Mouse (Mus musculus): ENCODE measurements around the gene Gm3646. TPM values are rescaled to one million over a fixed set of nuclear protein-coding genes. Genes with fewer than 3 reads are reported as not detected.

Gene Gm3646
- polyA plus RNA-seq, 1 experiment from 2014 or later = not detected

DNA sequence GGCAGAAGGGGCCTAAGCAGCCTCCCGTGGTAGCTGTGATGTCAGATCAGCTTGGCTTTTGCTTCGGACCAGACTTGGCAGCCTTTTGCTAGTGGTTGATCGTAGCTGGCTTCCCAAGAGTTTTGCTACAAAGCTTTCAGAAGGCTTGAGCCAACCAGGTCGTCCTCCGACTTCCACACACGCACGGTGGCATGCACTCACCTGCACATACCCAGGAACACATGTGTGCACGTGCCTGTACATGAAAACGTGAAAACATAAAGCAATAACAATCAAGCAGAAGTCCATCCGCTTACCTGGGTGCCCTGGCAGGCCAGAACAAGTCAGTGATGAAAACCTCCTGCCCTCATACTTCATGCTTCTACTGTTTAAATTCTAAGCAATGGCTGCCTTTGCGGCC lies 48.2 kb downstream of the Gm3646 start:
- no peak for ATAC-seq (ENCODE audit: low FRiP score, low read depth)
- Histone ChIP-seq H3K9ac (no peak overlapping the region), H3K27me3 (no peaks in the 10 kb centered on the region), H3K4me3 (no peak overlapping the region), H3K9me3 (no peaks in the 10 kb centered on the region), H3K27ac (no peak overlapping the region), H3K36me3 (no peaks in the 10 kb centered on the region), H3K4me1 (peaks cover 35% of the 10 kb centered on the region), H3K4me2 (replicated peaks) (no peak overlapping the region)
- WGBS = 72% methylated on average over 11 of the region's 11 CpGs

DNA sequence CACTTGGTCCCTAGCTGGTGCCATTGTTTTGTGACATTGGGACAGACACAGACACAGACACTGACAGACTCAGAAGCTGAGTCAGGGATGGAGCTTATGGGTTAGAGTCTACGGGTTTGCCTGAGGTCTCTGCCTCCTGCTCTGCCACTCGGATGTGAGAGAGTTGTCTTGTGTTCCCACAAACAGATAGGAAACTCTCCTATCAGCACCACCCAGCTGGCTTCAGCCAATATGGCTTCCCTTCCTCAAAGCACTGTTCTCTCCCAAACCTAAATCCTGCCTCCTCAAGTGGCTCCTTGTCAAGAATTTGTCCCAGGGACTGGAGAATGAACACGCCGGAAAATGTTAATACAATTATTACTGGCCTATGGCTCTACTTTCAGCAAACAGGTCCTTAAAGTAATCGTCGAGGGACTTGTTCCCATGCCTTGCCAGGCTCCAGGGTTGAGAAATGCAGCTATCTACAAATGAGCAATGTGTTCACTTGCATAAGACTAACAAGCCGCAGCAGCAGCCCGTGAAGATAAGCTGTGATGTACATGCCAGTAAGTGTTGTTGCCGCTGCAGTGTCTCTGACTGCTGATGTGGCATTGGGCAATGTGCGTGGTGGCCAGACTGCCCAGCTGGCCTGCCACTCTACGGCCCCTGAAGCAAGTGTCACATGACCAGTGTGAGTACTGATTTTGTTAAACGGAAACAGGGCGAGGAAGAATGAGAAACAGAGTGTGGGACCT lies 50.7 kb downstream of the Gm3646 start:
- Histone ChIP-seq H3K9ac (no peak overlapping the region), H3K4me3 (no peak overlapping the region), H3K4me1 (peaks cover 20% of the 10 kb centered on the region), H3K9me3 (no peaks in the 10 kb centered on the region), H3K27ac (no peak overlapping the region), H3K36me3 (no peaks in the 10 kb centered on the region), H3K27me3 (no peaks in the 10 kb centered on the region), H3K4me2 (replicated peaks) (no peak overlapping the region)
- no peak for ATAC-seq (ENCODE audit: low FRiP score, low read depth)
- WGBS = 70% methylated on average over 13 of the region's 13 CpGs

Other genes with a start within 250 kb of the Gm3646 start
- gene Rnf149, start 227.9 kb downstream of the Gm3646 start, polyA plus RNA-seq (2015; fragmentation: Nextera tagmentation; extraction: Ambion mirVana) = 27.4 and 27.9 TPM in 2 replicates
- gene Creg2, start 153.9 kb downstream of the Gm3646 start, polyA plus RNA-seq (2015; fragmentation: Nextera tagmentation; extraction: Ambion mirVana) = 0.13 and 0.15 TPM in 2 replicates
- gene Rfx8, start 84.3 kb downstream of the Gm3646 start, polyA plus RNA-seq (2015; fragmentation: Nextera tagmentation; extraction: Ambion mirVana) = 1.2 and 1.4 TPM in 2 replicates
- 49.3 and 54.9 TPM in 2 replicates for gene Map4k4, start 95.6 kb upstream of the Gm3646 start, polyA plus RNA-seq (2015; fragmentation: Nextera tagmentation; extraction: Ambion mirVana)

Data from limb, embryonic 13.5 days (tissue).